Mouse (Mus musculus) liver, embryonic 12.5 days (tissue): ENCODE results near the gene Mxd1. TPM values are rescaled to one million over a fixed set of nuclear protein-coding genes. Genes with fewer than 3 reads are reported as not detected.

Experiments
- ATAC-seq: fragments of 200-750 bp; cut with Nextera tagmentation; 2 replicates; pipeline ENCODE4 v1.8.0; 2017; ENCODE audit warnings: moderate number of reproducible peaks, mild to moderate bottlenecking, moderate library complexity
- H3K27ac ChIP-seq: fragments of 300-500 bp; sonication (generic); 2 replicates; pipeline ENCODE4 v1.5.1; 2016; ENCODE audit warnings: mild to moderate bottlenecking
- H3K27me3 ChIP-seq: fragments of 300-500 bp; sonication (generic); replicated peaks from 2 replicates; pipeline ENCODE4 v1.6.1; 2016; ENCODE audit warnings: mild to moderate bottlenecking, moderate library complexity
- H3K36me3 ChIP-seq: fragments of 300-500 bp; sonication (generic); 2 replicates; pipeline ENCODE4 v1.6.1; 2016; ENCODE audit warnings: mild to moderate bottlenecking, moderate library complexity
- H3K4me1 ChIP-seq: fragments of 300-500 bp; sonication (generic); 2 replicates; pipeline ENCODE4 v1.6.1; 2016
- H3K4me2 ChIP-seq: fragments of 300-500 bp; sonication (generic); 2 replicates; pipeline ENCODE4 v1.6.1; 2016; ENCODE audit warnings: mild to moderate bottlenecking, moderate library complexity
- H3K4me3 ChIP-seq: fragments of 300-500 bp; sonication (generic); 2 replicates; pipeline ENCODE4 v1.5.1; 2016; ENCODE audit warnings: mild to moderate bottlenecking, moderate library complexity
- H3K9ac ChIP-seq: fragments of 300-500 bp; sonication (generic); 2 replicates; pipeline ENCODE4 v1.6.1; 2016; ENCODE audit warnings: mild to moderate bottlenecking, moderate library complexity
- H3K9me3 ChIP-seq: fragments of 300-500 bp; sonication (generic); replicated peaks from 2 replicates; pipeline ENCODE4 v1.6.1; 2016; ENCODE audit warnings: mild to moderate bottlenecking, moderate library complexity
- WGBS: fragments of 180-500 bp; shearing (Covaris S2); methylation state at CpG from one replicate; pipeline ENCODE4 v1.1.7; 2016; ENCODE audit not compliant: insufficient replicate concordance; 5-methylcytosine and 5-hydroxymethylcytosine counted together
- polyA plus RNA-seq: library from polyadenylated mRNA; unstranded; fragments of >200 nt; fragmentation: Nextera tagmentation; extraction: Ambion mirVana; gene quantifications from 2 replicates; pipeline ENCODE4 v1.2.1, GENCODE M21; 2016

Mxd1 gene
- polyA plus RNA-seq, 1 experiment from 2014 or later = 35.1 TPM

DNA sequence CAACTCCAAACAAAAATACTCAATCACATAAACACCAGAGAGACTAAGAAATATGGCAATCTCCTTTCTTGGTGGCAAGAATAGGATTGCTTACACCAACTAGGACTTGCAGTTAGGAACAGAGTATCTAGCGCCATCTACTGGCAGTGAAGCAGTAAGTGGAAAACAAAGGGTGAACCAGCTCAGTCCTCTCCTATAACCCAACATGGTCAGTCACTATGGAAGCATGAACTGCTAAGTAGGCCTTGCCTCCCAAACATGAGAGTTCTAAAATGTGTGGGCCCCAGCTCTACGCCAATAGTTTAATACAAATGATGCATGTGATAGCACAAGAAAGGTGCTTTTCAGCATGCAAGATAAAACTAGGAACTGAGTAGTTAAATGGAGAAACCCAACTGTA, 1.9 kb upstream of the Mxd1 start:
- 9% methylated on average over 2 of the region's 2 CpGs for WGBS
- no peak overlapping the region for H3K4me2 ChIP-seq
- no peak overlapping the region for H3K9ac ChIP-seq
- no peak overlapping the region for H3K4me3 ChIP-seq
- H3K9me3 ChIP-seq = no peaks in the 10 kb centered on the region
- peaks cover 38% of the 10 kb centered on the region for H3K4me1 ChIP-seq
- peaks cover 66% of the 10 kb centered on the region for H3K36me3 ChIP-seq
- no peak for ATAC-seq
- H3K27me3 ChIP-seq = no peaks in the 10 kb centered on the region
- H3K27ac ChIP-seq = 0 out of 2 replicates have a peak overlapping the region, but pooled peaks have one; percentile 28

DNA sequence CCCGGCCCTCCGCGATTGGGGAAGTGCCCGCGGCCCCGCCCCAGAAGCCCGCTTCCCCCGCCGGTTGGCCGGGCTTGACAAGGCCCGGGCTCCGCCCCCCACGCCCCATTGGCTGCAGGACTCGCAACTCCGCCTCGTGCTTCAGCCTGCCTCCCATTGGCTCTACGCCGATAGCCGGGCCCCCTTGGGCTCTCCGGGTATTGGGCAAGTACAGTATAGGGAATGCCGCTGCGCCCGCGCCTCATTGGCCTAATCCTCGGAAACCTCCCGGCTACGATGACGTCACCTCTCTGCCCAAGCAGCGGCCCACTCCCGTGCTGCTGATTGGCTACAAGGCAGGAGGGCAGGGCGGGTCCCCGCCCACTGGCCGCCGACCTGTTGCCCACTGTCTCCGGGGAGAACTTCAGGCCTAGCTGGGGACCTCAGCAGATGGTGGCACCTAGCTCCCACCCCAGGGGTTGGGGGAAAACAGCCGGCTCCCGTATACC, 323 bp upstream of the Mxd1 start:
- no peaks in the 10 kb centered on the region for H3K27me3 ChIP-seq
- peaks cover 64% of the 10 kb centered on the region for H3K36me3 ChIP-seq
- peak; percentile 99 for ATAC-seq
- H3K4me1 ChIP-seq = peaks cover 53% of the 10 kb centered on the region
- H3K9ac ChIP-seq = peak overlapping the region; percentile 97
- peak overlapping the region; percentile 81 for H3K27ac ChIP-seq
- H3K4me2 ChIP-seq = peak overlapping the region; percentile 79
- peak overlapping the region; percentile 99 for H3K4me3 ChIP-seq
- no peaks in the 10 kb centered on the region for H3K9me3 ChIP-seq
- 1% methylated on average over 37 of the region's 37 CpGs for WGBS

DNA sequence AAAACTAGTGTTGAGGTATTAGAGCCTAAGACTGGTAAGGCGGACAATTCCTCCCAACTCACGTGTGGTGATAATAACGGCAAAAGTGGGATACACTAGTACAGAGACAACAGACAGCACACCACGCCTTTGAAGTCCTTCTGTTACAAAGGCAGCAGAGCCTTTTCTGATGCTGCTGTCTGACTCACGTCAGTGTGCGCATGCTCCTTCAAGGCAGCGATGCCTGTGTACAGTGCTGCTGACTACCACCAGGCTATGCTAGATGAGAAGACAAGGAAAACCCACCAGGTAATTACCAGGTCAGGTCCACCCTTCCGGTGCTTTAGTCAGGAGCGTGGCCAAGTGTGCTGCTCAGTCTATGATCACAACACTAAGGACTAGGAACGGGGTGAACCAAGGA, 1.9 kb downstream of the Mxd1 start:
- no peak for ATAC-seq
- 88% methylated on average over 10 of the region's 10 CpGs for WGBS
- peaks cover 56% of the 10 kb centered on the region for H3K4me1 ChIP-seq
- H3K9me3 ChIP-seq = no peaks in the 10 kb centered on the region
- H3K36me3 ChIP-seq = peaks cover 64% of the 10 kb centered on the region
- H3K4me2 ChIP-seq = peak overlapping the region; percentile 79
- peak overlapping the region; percentile 91 for H3K27ac ChIP-seq
- peak overlapping the region; percentile 99 for H3K4me3 ChIP-seq
- no peaks in the 10 kb centered on the region for H3K27me3 ChIP-seq
- peak overlapping the region; percentile 97 for H3K9ac ChIP-seq

DNA sequence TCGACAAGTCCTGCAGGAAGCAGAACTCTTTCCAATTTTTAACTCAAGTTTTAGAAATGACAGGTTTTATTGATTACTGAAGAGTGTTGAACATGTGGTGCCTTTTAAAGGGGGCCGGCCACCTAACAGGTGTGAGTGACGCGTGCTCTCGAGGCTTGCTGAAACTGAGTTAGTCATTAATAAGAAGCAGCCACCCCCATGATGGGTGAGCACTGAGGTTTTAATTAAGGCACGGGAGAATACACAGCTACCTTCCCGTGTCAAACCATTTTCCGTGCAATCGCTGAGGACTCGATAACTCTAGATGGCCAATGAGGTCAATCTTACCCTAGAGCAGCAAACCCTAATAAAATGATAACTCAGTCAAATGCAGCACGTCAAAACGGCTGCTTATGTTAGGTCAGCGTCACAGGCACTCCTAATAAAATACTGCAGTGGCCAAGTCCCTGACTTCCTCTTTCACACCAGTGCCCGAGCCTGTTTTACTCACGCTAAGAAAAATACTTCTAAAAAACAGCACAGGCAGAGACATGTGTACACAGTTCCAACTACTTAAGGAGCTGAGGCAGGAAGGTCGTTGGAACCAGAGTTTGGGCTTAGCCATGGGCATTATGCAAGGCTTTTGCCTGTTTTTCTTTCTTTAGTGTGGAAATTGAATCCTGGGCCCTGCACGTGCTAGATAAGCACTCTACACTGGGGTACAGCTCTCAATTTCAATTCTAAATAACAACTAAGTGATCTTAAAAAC, 3.2 kb downstream of the Mxd1 start:
- Histone ChIP-seq H3K36me3 (peaks cover 69% of the 10 kb centered on the region), H3K4me1 (peaks cover 68% of the 10 kb centered on the region), H3K9ac (peak overlapping the region; percentile 97), H3K9me3 (no peaks in the 10 kb centered on the region), H3K4me2 (peak overlapping the region; percentile 79), H3K4me3 (peak overlapping the region; percentile 99), H3K27me3 (no peaks in the 10 kb centered on the region), H3K27ac (peak overlapping the region; percentile 91)
- no peak for ATAC-seq
- WGBS = 57% methylated on average over 17 of the region's 17 CpGs

DNA sequence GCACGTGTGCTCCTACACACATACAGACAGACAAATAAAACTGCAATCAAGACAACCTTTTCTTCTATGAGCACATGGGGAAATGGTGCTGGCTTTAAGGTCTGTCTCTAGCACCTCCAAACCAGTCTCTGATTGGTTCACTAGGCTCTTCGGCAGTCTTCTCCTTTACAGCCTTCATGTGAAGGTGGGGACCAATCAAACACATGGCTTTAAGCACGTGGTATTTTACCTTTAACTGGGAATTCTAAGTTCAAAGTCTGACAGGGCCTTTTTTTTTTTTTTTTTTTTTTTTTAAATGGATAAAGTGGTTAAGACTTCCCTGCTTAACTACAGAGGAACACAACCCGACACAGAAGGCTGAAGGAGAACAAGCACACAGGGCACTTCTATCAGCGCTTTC, 3.9 kb downstream of the Mxd1 start:
- Histone ChIP-seq H3K9ac (no peak overlapping the region), H3K27ac (peak overlapping the region; percentile 28; the same call in 1 of the 2 replicates)
- WGBS = 76% methylated on average over 5 of the region's 5 CpGs

DNA sequence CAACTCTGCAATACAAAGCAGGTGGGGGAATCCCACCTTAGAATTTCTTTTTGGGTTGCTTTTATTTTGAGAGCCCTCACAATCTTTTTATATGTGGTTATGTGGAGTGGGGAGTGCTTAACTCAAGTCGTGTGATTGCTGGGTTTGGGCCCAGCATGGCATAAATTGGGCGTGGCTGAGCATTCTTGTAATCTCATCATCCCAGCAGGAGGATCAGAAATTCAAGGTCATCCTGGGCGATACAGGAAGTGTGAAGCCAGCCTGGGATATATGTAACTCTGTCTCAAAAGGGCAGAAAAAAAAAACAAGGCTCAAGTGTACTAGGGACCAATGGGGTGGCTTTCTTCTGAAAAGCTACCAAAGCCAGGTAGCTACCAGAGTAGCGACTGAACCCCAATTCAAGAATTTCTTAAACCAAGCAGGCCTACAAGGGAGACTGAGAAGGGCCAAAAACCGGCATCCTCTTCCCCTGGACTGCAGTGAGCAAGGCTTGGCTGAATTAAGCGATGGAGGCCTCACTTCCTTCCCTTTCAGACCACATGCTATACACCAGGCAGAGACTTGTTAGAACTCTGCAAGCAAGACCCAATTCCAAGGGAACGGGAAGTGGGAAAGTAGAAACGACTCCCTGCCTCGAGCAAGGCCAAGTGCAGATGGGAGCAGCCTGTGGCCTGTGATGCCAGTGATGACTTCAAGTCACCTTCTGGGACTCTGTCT, 8.6 kb downstream of the Mxd1 start:
- Histone ChIP-seq H3K4me2 (peak overlapping the region; percentile 55), H3K36me3 (peaks cover 90% of the 10 kb centered on the region), H3K27me3 (no peaks in the 10 kb centered on the region), H3K9me3 (no peaks in the 10 kb centered on the region), H3K9ac (peak overlapping the region; percentile 56), H3K4me3 (0 out of 2 replicates have a peak overlapping the region, but pooled peaks have one; percentile 1), H3K4me1 (peaks cover 62% of the 10 kb centered on the region), H3K27ac (peak overlapping the region; percentile 92)
- 52% methylated on average over 9 of the region's 9 CpGs for WGBS
- ATAC-seq = peak; percentile 91

More for the DNA sequence above, 3.9 kb downstream of the Mxd1 start:
- peak overlapping the region; percentile 79; the same call in 1 of the 2 replicates for H3K4me2 ChIP-seq
- H3K4me1 ChIP-seq = peaks cover 69% of the 10 kb centered on the region
- ATAC-seq = no peak
- H3K27me3 ChIP-seq = no peaks in the 10 kb centered on the region
- H3K9me3 ChIP-seq = no peaks in the 10 kb centered on the region
- H3K36me3 ChIP-seq = peaks cover 72% of the 10 kb centered on the region
- no peak overlapping the region for H3K4me3 ChIP-seq

DNA sequence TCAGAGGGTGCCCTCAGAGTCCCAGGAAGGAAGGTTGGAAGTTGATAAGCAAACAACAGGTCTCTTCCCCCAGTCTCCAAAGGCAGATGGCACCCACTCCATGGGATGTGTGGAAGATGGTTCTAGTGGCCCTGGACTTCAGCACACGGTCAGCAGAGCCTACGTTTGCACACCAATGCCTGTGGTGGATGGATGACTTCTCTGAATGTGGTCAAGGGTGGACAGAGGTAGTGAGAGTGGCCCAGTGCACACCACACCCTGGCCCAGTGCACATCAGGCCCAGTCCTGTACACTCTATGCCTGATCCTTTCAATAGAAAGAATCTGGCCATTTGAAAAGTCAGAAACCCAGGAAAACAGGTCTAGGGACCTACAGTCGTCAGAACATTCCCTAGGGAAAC, 10.5 kb downstream of the Mxd1 start:
- no peak overlapping the region for H3K27ac ChIP-seq
- H3K9me3 ChIP-seq = no peaks in the 10 kb centered on the region
- no peak overlapping the region for H3K4me2 ChIP-seq
- no peak overlapping the region for H3K4me3 ChIP-seq
- 87% methylated on average over 3 of the region's 3 CpGs for WGBS
- no peak for ATAC-seq
- H3K27me3 ChIP-seq = no peaks in the 10 kb centered on the region
- peaks cover 91% of the 10 kb centered on the region for H3K36me3 ChIP-seq
- no peak overlapping the region for H3K9ac ChIP-seq
- H3K4me1 ChIP-seq = peaks cover 58% of the 10 kb centered on the region

DNA sequence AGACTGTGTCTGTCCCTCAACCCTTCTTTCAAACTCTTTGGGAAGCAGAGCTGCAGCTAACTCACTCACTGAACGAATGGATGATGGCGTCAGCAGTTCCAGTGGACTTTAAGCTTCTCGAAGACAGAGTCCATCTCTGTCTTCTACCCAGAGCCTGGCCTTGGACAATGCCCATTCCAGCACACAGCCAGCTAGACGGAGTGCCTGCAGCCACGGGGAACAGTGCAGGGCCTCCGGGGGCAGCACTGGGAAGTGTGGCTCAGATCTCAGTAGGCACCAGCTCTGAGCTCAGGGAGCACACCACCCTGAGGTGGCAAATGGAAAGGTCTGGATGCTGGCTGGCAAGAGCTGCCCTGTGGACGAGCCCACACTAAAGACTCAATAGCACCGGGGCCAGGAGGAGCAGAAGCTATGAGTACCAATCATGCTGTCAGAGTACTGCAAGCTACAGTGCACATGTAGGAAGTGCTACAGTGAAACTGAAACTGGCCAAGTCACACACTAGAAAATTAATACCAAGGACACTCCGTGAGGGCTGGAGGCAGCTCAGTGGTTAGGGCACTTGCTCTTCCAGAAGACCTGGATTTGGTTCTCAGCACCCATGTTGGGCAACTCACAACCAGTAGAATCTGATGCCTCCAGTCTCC, 14.6 kb downstream of the Mxd1 start:
- WGBS = 76% methylated on average over 9 of the region's 9 CpGs
- Histone ChIP-seq H3K9me3 (no peaks in the 10 kb centered on the region), H3K9ac (no peak overlapping the region), H3K27me3 (no peaks in the 10 kb centered on the region), H3K27ac (no peak overlapping the region), H3K4me1 (peaks cover 33% of the 10 kb centered on the region), H3K36me3 (peaks cover 95% of the 10 kb centered on the region), H3K4me2 (no peak overlapping the region), H3K4me3 (no peak overlapping the region)
- peak; percentile 14; the same call in 1 of the 2 replicates for ATAC-seq

DNA sequence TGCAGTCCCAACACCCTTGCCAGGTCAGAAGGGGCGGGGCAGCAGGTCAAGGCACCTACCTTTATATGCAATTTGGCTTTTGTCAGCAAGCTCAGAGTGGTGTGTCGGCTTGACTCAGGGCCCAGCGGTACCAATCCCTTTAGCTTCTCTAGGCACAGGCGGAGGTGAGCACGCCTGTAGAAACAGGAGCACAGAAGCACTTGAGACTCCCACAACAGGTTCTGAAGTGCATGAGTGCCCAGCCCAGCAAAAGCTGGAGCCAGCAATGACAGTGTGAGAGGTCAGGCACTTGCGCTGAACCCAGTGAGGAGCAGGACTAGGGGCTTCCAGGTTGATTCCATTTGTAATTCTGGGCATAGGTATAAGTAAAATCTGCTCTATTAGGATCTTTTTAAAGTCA, 15.9 kb downstream of the Mxd1 start:
- WGBS = 83% methylated on average over 6 of the region's 6 CpGs
- no peak overlapping the region for H3K27ac ChIP-seq
- H3K9ac ChIP-seq = no peak overlapping the region
- H3K36me3 ChIP-seq = peaks cover 95% of the 10 kb centered on the region
- ATAC-seq = no peak
- H3K9me3 ChIP-seq = no peaks in the 10 kb centered on the region
- no peaks in the 10 kb centered on the region for H3K27me3 ChIP-seq
- no peak overlapping the region for H3K4me3 ChIP-seq
- H3K4me2 ChIP-seq = no peak overlapping the region
- H3K4me1 ChIP-seq = peaks cover 23% of the 10 kb centered on the region

DNA sequence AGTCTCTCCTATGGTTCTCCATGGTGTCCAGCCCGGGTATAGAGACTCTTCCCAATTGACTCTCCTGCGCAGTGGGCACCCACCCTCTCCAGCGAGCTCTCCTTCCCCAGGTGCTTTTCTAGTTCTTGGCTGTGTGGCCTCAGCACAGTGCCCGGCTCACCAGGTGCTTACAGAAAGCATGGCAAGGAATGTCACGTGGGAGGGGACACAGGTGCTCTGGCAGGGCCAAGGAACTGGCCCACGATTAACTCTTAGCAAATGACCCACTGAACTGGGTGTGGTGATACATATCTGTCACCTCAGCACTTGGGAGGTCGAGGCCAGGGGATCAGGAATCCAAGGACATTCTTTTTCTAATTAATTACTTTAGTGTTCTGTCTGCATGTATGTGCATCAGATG, 22.8 kb downstream of the Mxd1 start:
- no peak for ATAC-seq
- Histone ChIP-seq H3K9ac (no peak overlapping the region), H3K9me3 (no peaks in the 10 kb centered on the region), H3K4me2 (no peak overlapping the region), H3K36me3 (peaks cover 41% of the 10 kb centered on the region), H3K27ac (no peak overlapping the region; the same call in 1 of the 2 replicates), H3K4me1 (peaks cover 34% of the 10 kb centered on the region), H3K4me3 (no peak overlapping the region), H3K27me3 (no peaks in the 10 kb centered on the region)
- 77% methylated on average over 7 of the region's 7 CpGs for WGBS

DNA sequence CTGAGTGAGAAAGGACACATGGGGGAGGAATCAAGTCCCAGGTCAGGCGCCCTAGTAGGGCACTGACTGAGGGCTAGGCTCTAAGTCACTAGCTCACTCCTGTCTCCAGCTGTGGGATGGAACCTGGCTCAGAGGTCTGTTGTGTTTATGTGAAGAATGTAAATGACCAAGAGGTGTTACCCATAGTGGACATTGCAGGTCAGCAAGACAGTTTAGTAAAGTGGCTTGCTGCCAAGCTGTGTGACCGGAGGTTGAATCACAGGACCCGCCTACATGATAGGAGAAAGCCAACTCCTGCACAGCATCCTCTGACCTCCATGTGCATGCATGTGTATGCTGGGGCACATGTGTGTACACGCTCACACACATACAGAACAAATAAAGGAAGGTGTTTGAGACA, 23.4 kb downstream of the Mxd1 start:
- Histone ChIP-seq H3K4me3 (no peak overlapping the region), H3K36me3 (peaks cover 35% of the 10 kb centered on the region), H3K27ac (peak overlapping the region; percentile 27), H3K27me3 (no peaks in the 10 kb centered on the region), H3K4me2 (no peak overlapping the region), H3K9me3 (no peaks in the 10 kb centered on the region), H3K9ac (0 out of 2 replicates have a peak overlapping the region, but pooled peaks have one; percentile 4), H3K4me1 (peaks cover 40% of the 10 kb centered on the region)
- WGBS = 82% methylated on average over 4 of the region's 4 CpGs
- ATAC-seq = no peak
